Comparison of ENCODE assay signal across 27 mouse cellular contexts in the genomic region with DNA sequence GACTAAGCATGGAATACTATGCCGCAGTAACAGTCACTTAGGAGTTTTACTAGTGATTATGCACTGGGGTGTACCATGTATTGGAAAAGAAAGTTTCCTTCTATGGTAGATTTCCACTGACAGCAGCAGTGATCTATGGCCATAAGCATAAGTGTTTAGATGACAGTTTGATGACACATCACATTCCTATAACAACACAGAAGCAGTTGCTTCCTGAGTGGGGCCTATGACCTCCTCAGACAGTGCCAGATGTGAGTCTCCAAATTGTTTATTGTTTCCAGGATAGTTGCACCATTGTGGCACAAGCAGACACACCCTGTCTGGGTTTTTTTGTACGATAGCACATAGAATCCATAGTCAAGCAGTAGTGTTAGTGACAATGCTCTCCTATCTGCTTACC. TPM values are rescaled to one million over a fixed set of nuclear protein-coding genes. Genes with fewer than 3 reads are reported as not detected.
"Had no signal": no experiment of that assay in that cellular context is flagged by ENCODE, and none has a peak within 500 bp of the region (broad histone marks: within the 10 kb centered on the region; RNA-seq: fewer than 3 reads in every experiment).

No protein-coding gene starts in this region.

- DNase-seq: gastrocnemius, postnatal 14 days; gastrocnemius, postnatal 36 days; heart, adult 11 months; heart, adult 2 months; heart, postnatal 14 days; heart, postnatal 36 days; kidney, adult 11 months; kidney, adult 2 months; kidney, postnatal 10 days; kidney, postnatal 25 days; kidney, postnatal 4 days; liver; liver, embryonic 13.5 days had no signal

- H3K36me3 ChIP-seq: heart, embryonic 13.5 days; heart, embryonic 15.5 days; hindbrain, embryonic 13.5 days; hindbrain, embryonic 15.5 days; limb, embryonic 10.5 days; limb, embryonic 12.5 days; liver, embryonic 13.5 days had no signal

- H3K27me3 ChIP-seq: hindbrain, embryonic 15.5 days had no signal

- H3K4me3 ChIP-seq: heart, adult 2 months; heart, embryonic 13.5 days; heart, embryonic 15.5 days; hindbrain, embryonic 13.5 days; hindbrain, embryonic 15.5 days; layer of hippocampus, adult 2 months; left cerebral cortex, adult 2 months; limb, embryonic 10.5 days; limb, embryonic 12.5 days; liver, embryonic 13.5 days had no signal

- H3K4me2 ChIP-seq: heart, embryonic 11.5 days; heart, embryonic 13.5 days; heart, embryonic 15.5 days; hindbrain, embryonic 13.5 days; hindbrain, embryonic 15.5 days; limb, embryonic 12.5 days; liver, embryonic 11.5 days; liver, embryonic 13.5 days had no signal

RNA-seq across cellular contexts. Expression of a gene that starts 1.0 kb away (rescaled TPM):
- polyA plus RNA-seq: gonadal fat pad, adult 2 months; heart, adult 2 months; heart, embryonic 11.5 days; heart, embryonic 13.5 days; heart, postnatal 0 days; kidney, adult 2 months; kidney, embryonic 14.5 days; kidney, embryonic 16.5 days; limb, embryonic 10.5 days; limb, embryonic 12.5 days; liver, embryonic 11.5 days; liver, embryonic 13.5 days had no signal
